Mouse (Mus musculus): ENCODE data around the gene Lrg1.

Gene Lrg1

DNA sequence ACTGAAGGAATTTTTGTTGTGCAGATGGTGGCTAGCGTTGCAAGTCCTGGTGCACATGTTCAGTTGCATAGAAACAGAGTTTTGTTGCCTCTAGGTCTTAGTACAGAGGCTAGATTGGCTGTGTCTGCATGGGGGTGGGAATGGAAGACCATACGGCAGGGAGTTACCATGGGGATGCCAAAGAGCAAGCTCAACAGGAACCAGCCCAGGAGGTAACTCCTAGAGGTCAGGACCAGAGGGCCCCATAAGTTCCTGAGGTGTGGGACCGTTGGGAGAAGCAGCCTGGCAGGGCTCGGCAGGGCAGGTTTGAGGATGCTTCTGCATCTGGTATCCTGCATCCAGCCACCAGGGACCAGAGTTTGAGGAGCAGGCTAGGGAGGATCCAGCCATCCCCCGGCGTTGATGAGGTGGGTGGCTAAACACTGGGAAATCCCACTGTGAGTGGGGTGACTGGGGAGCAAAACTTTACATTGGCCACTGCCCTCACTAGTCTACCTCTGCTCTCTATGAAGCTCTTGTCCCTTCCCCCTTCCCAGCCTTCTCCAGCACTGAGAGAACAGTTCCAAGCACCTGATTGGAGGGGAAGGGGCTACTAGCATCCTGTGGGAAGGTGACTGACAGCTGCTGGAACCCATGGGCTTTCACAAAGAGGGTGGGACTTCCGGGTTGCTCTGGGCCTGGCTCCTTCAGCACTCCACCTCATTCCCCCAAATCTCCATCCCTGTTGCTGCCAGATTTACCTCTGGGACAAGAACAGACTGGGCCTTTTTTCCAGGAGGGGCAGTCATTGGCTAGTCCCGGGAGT lies 40.8 kb downstream of the Lrg1 start:
- in situ Hi-C loops (cut with MboI; ENCODE audit: unreplicated experiment in 2 of 2), result no loop called here

DNA sequence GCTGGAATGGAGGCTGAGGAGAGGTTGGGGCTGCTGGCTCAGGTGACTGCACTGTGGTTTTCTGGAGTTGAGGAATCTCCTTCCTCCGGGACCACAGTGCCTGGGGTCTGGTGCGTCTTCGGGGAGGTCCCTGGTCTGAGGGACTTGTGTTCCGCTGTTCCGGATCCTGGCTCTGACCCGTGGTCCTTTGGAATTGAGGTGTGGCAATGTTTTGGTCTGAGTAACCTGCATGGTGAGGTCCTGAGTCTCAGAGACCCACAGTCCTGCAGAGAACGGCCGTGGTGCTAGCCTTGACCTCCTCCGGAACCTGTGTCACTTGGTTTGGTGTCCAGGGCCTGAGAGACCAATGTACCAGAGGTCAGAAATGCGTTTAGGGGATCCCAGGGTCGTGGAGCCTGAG lies 41.9 kb downstream of the Lrg1 start:
- in situ Hi-C loops (cut with MboI; ENCODE audit: unreplicated experiment in 2 of 2), result loop anchor here in 1 of 2 experiments (5.0 kb wide), 1 partner anchor 38 kb away; the partner anchor contains the start of gene Chaf1a

DNA sequence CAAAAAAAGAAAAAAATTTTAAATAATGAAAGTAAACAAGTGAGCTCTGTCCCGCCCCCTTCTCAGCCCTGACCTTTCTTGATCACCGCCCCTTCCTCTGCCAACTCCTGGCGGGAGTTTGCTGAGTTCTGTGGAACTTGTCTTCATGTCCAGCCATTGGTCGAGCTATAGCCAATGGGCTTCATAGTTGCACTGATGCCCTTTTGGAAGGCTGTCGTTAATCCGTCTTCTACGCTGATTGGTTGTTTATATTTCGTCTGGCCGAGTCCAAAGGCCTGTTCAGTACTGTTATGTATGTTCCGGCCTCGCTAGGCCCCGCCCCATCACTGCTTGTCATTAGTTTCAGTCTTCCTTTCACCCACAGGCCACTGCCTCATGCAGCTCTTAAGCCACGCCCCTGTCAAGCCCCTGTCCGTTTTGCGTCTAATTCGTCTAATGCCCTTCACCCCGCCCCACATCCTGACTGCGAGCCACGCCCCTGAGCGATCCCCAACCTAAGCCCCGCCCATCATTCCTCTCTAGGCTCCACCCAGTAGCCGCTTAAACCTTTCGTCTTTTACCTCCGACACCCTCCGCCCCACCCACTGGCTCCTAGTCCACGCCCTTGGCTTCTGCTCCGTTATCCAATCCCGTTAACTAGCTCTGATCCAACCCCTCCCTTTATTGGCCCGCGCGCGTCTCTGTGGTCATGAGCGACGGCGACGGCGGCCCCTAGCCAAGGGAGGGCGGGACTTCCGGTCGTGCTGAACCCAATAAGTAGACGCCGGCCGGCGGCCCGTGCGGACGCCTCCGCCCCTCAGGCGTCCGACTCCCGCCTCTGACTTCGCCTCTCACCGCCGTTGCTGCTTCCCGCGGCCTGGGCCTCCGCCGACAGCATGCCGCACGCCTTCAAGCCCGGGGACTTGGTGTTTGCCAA lies 42.7 kb downstream of the Lrg1 start, which contains the start of gene Hdgfl2:
TSS of gene Hdgfl2 (plus strand) at position 755 of the 916 bp plus-strand sequence.
- in situ Hi-C loops (cut with MboI; ENCODE audit: unreplicated experiment in 2 of 2), result loop anchor here in 1 of 2 experiments (5.0 kb wide), 1 partner anchor 37 kb away; the partner anchor contains the start of gene Chaf1a

DNA sequence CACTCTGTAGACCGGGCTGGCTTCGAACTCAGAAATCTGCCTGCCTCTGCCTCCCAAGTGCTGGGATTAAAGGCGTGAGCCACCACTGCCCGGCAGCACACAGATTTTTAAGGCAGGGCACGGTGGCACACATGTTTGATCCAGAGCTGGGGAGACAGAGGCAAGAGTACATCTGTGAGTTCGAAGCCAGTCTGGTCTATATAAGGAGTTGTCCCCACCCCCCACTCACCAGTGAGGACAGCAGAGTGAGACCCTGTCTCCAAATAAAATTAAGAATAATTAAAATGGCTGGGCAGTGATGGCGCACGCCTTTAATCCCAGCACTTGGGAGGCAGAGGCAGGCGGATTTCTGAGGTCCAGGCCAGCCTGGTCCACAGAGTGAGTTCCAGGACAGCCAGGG lies 43.4 kb downstream of the Lrg1 start:
- in situ Hi-C loops (cut with MboI; ENCODE audit: unreplicated experiment in 2 of 2), result loop anchor here in 1 of 2 experiments (5.0 kb wide), 1 partner anchor 36 kb away; the partner anchor contains the start of gene Chaf1a

DNA sequence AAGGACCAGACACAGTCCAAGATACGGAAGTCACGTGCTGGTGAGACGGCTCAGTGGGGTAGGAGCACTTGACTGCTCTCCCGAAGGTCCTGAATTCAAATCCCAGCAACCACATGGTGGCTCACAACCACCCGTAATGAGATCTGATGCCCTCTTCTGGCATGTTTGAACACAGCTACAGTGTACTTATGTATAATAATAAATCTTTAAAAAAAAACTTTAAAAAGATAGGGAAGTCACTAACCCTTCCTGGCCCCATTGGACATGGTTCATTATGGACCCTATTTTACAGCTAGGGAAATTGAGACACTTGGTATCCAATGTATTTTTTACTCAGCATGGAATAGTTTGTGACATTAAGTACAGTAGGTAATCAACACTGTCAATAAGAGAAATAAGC lies 44.3 kb downstream of the Lrg1 start:
- in situ Hi-C loops (cut with MboI; ENCODE audit: unreplicated experiment in 2 of 2), result loop anchor here in 1 of 2 experiments (5.0 kb wide), 1 partner anchor 35 kb away; the partner anchor contains the start of gene Chaf1a

DNA sequence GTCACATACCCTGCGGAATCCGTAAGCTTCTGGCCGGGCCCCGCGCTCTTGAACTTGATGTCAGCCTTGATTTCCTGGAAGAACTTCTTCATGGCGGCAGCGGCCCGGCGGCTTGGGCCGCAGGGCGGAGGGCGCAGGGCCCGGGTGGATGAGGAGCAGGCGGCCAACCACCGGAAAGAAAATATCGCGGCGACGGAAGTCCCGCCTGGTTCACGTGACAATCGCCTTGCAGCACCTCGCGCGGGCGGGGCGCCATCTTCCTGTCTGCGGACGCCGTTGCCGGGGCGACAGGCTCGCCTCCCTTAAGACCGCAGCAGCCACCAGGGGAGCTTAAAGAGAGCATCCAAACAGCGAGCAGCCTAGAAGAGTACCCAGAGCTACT lies 47.0 kb downstream of the Lrg1 start, which contains the start of gene Ubxn6:
TSS of gene Ubxn6 (minus strand) at position 202 of the 382 bp plus-strand sequence.
- in situ Hi-C loops (cut with MboI; ENCODE audit: unreplicated experiment in 2 of 2), result loop anchor here in 1 of 2 experiments (5.0 kb wide), 1 partner anchor 33 kb away; the partner anchor contains the start of gene Chaf1a

DNA sequence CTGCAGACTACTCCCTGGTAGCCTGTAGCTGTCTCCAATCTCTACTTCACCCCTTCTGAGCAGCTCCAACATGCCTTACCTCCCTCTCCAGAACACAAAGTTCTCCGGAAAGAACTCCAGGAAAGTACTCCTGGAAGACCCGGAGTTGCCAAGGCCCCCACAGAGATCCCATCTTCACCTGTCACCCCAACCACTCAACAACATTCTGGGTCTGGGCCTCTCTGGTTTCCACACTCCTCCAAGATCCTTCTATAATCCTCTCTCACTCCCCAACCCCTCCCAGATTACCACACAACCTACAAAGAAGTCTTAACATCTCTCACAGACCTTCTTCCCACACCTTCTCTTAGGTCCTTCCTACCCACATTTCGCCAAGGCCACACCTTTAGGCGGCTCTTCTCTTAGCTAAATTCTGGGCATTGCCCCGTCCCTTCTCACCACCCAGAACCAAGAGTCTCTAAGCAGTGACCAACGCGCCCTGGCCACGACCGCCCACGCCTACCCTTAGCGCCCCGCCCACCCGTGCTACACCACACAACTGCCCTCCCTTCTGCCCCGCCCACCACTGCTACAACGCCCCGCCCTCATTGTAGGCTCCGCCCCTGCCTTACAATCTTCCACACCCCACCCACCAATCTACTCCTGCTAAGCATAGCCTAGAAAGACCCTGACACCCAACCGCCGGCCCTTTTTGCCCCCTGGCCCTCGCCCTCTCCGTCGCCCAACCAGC lies 47.5 kb downstream of the Lrg1 start:
- in situ Hi-C loops (cut with MboI; ENCODE audit: unreplicated experiment in 2 of 2), result no loop called here

DNA sequence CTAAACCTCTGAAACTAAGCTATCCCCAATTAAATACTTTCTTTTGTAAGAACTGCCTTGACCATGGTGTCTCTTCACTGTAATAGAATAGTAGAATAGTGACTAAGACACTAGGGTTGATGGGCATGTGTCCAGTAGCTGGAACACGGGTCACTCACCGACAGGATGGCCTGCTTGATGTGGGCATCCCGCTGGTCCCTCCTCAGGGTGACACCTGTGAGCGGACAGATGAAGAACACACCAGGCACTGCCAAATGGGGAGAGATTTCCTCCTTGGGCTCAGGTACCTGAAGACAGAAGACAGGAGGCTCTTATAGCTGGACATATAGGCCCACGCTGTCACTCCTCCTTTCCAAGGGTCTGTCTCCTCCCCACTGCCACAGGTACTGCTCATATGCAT lies 49.6 kb downstream of the Lrg1 start:
- in situ Hi-C loops (cut with MboI; ENCODE audit: unreplicated experiment in 2 of 2), result no loop called here

DNA sequence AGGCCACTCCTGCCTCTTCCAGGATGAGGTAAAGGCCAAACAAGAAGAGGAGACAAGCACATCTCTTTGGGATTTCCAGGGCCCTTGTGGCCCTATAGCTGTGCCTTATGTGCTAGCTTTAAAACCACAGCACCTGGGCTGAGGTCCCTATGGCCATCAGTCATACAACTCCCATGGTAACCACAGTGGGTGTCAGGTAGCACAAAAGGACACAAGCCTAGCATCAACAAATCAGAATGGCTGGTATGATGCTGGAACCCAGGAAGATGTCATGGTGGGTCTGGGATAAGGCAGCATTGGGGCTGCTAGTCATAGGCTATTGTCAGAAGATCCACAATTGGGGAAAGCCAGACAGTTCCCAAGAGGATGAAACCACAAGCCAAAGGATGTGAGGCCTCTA lies 50.7 kb downstream of the Lrg1 start:
- in situ Hi-C loops (cut with MboI; ENCODE audit: unreplicated experiment in 2 of 2), result no loop called here
